Mouse (Mus musculus) ovary, postnatal 10 days (tissue): ENCODE data around the gene Copb1.
"Not testable (repeated sequence)": the region's sequence is repeated elsewhere in the genome, so short reads cannot be mapped to it uniquely, and the experiment has no call there.

Source experiments
- DNase-seq: peaks from one replicate; pipeline ENCODE4 v3.0.0; 2022; ENCODE audit warnings: low spot score

Copb1 gene

GRCm38 (mm10) chr7:114216908-114217307 lies 37.6 kb downstream of the Copb1 start:
- DNase-seq, result no peak

GRCm38 (mm10) chr7:114214385-114214784 lies 40.1 kb downstream of the Copb1 start:
- no peak for DNase-seq

- DNase-seq, result no peak
Observed at GRCm38 (mm10) chr7:114213537-114213936, 41.0 kb downstream of the Copb1 start.

GRCm38 (mm10) chr7:114210618-114211017 lies 43.9 kb downstream of the Copb1 start:
- DNase-seq, result no peak

GRCm38 (mm10) chr7:114209841-114210240 lies 44.7 kb downstream of the Copb1 start:
- DNase-seq, result no peak

- no peak for DNase-seq
Observed at GRCm38 (mm10) chr7:114203491-114204359, 50.8 kb downstream of the Copb1 start.

GRCm38 (mm10) chr7:114202972-114203404 lies 51.5 kb downstream of the Copb1 start:
- no peak for DNase-seq

GRCm38 (mm10) chr7:114200651-114201050 lies 53.9 kb downstream of the Copb1 start:
- no peak for DNase-seq

GRCm38 (mm10) chr7:114199428-114200110 lies 54.9 kb downstream of the Copb1 start:
- DNase-seq, result no peak

- DNase-seq, result no peak
Observed at GRCm38 (mm10) chr7:114198252-114198651, 56.3 kb downstream of the Copb1 start.

- DNase-seq, result not testable (repeated sequence)
Observed at GRCm38 (mm10) chr7:114196588-114196987, 57.9 kb downstream of the Copb1 start.

GRCm38 (mm10) chr7:114194788-114195187 lies 59.7 kb downstream of the Copb1 start:
- DNase-seq, result not testable (repeated sequence)

GRCm38 (mm10) chr7:114194224-114194623 lies 60.3 kb downstream of the Copb1 start:
- DNase-seq, result no peak

- no peak for DNase-seq
Observed at GRCm38 (mm10) chr7:114193284-114194067, 61.0 kb downstream of the Copb1 start.

- no peak for DNase-seq
Observed at GRCm38 (mm10) chr7:114192581-114192980, 61.9 kb downstream of the Copb1 start.

GRCm38 (mm10) chr7:114183416-114183815 lies 71.1 kb downstream of the Copb1 start:
- DNase-seq, result no peak

- DNase-seq, result no peak
Observed at GRCm38 (mm10) chr7:114182708-114183107, 71.8 kb downstream of the Copb1 start.

- DNase-seq, result peak; percentile 28
Observed at GRCm38 (mm10) chr7:114181391-114181790, 73.1 kb downstream of the Copb1 start.

- DNase-seq, result no peak
Observed at GRCm38 (mm10) chr7:114176588-114176987, 77.9 kb downstream of the Copb1 start.

- DNase-seq, result no peak
Observed at GRCm38 (mm10) chr7:114171354-114172097, 83.0 kb downstream of the Copb1 start.

- DNase-seq, result no peak
Observed at GRCm38 (mm10) chr7:114169996-114170395, 84.5 kb downstream of the Copb1 start.

- DNase-seq, result no peak
Observed at GRCm38 (mm10) chr7:114169381-114169780, 85.1 kb downstream of the Copb1 start.
